Mouse (Mus musculus) MEL (cell line): ENCODE results near the gene Fut1. TPM values are rescaled to one million over a fixed set of nuclear protein-coding genes. Genes with fewer than 3 reads are reported as not detected.

Source experiments
- DNase-seq: peaks from one replicate; pipeline ENCODE4 v3.0.0; 2011; ENCODE audit warnings: low read depth, low spot score
- H3K27ac ChIP-seq: 2 replicates; pipeline ENCODE4 v1.5.1; 2012; ENCODE audit warnings: low read depth, mild to moderate bottlenecking, control low read depth, low read length, moderate library complexity; ENCODE audit not compliant: control insufficient read depth
- H3K27me3 ChIP-seq, 2 experiments: fragments of 150-350 bp in 1 of 2; sonication (generic) in 1 of 2; 2 replicates each; pipeline ENCODE4 v1.6.1; 2012; ENCODE audit warnings: low read length in 2 of 2, mild to moderate bottlenecking in 2 of 2, improper control_type of control experiment in 1 of 2, moderate library complexity in 1 of 2; ENCODE audit not compliant: insufficient read depth in 2 of 2, control insufficient read depth in 1 of 2
- H3K36me3 ChIP-seq, 2 experiments: 2 replicates each; pipeline ENCODE4 v1.6.1; 2012 to 2014; ENCODE audit warnings: low read length in 2 of 2, improper control_type of control experiment in 1 of 2, inconsistent platforms in 1 of 2, mild to moderate bottlenecking in 1 of 2; ENCODE audit not compliant: insufficient read depth in 2 of 2, control insufficient read depth in 1 of 2
- H3K4me1 ChIP-seq, 2 experiments: fragments of 150-350 bp in 1 of 2; sonication (generic) in 1 of 2; 2 replicates each; pipeline ENCODE4 v1.6.1; 2012; ENCODE audit warnings: low read length in 2 of 2, improper control_type of control experiment in 1 of 2, mild to moderate bottlenecking in 1 of 2; ENCODE audit not compliant: insufficient read depth in 2 of 2, control insufficient read depth in 1 of 2
- H3K4me3 ChIP-seq, 2 experiments: fragments of 150-350 bp in 1 of 2; sonication (generic) in 1 of 2; 2 replicates each; pipeline ENCODE4 v1.5.1; 2012; ENCODE audit warnings: low read depth in 2 of 2, low read length in 2 of 2, mild to moderate bottlenecking in 2 of 2, moderate library complexity in 2 of 2, control low read depth in 1 of 2, improper control_type of control experiment in 1 of 2; ENCODE audit not compliant: control insufficient read depth in 1 of 2, insufficient read depth in 1 of 2
- H3K79me2 ChIP-seq: 2 replicates; pipeline ENCODE4 v1.6.1; 2012; ENCODE audit warnings: mild to moderate bottlenecking, low read length, moderate library complexity; ENCODE audit not compliant: control insufficient read depth, poor library complexity, insufficient read depth
- H3K9ac ChIP-seq: 2 replicates; pipeline ENCODE4 v1.6.1; 2012; ENCODE audit warnings: low read depth, mild to moderate bottlenecking, control low read depth, low read length, moderate library complexity; ENCODE audit not compliant: control insufficient read depth, poor library complexity, severe bottlenecking
- H3K9me3 ChIP-seq: fragments of 150-350 bp; sonication (generic); replicated peaks from 2 replicates; pipeline ENCODE4 v1.6.1; 2012; ENCODE audit warnings: mild to moderate bottlenecking, low read length, improper control_type of control experiment, moderate library complexity; ENCODE audit not compliant: insufficient read depth
- BHLHE40 ChIP-seq: IDR thresholded peaks from 2 replicates; pipeline ENCODE4 v1.6.1; 2012; ENCODE audit warnings: low read depth, mild to moderate bottlenecking, inconsistent platforms, low read length, improper control_type of control experiment, borderline replicate concordance
- CHD2 ChIP-seq: IDR thresholded peaks from 2 replicates; pipeline ENCODE4 v1.6.1; 2011; ENCODE audit warnings: low read length, improper control_type of control experiment
- E2F4 ChIP-seq: IDR thresholded peaks from 2 replicates; pipeline ENCODE4 v1.6.1; 2011; ENCODE audit warnings: low read depth, low read length, improper control_type of control experiment, borderline replicate concordance
- EP300 ChIP-seq, 2 experiments: IDR thresholded peaks; 2 replicates each; pipeline ENCODE4 v1.6.1; 2011; ENCODE audit warnings: improper control_type of control experiment in 2 of 2, low read length in 2 of 2, low read depth in 1 of 2, mild to moderate bottlenecking in 1 of 2
- GABPA ChIP-seq: IDR thresholded peaks from 2 replicates; pipeline ENCODE4 v1.6.1; 2012; ENCODE audit warnings: low read depth, mild to moderate bottlenecking, inconsistent platforms, low read length, improper control_type of control experiment, moderate library complexity
- GATA1 ChIP-seq: IDR thresholded peaks from 2 replicates; pipeline ENCODE4 v1.6.1; 2011; ENCODE audit warnings: low read depth, low read length, improper control_type of control experiment
- MAZ ChIP-seq: IDR thresholded peaks from 2 replicates; pipeline ENCODE4 v1.6.1; 2012; ENCODE audit warnings: low read depth, mild to moderate bottlenecking, inconsistent platforms, low read length, improper control_type of control experiment
- MYC ChIP-seq: IDR thresholded peaks from 2 replicates; pipeline ENCODE4 v1.6.1; 2011; ENCODE audit warnings: low read depth, mild to moderate bottlenecking, low read length, improper control_type of control experiment, moderate library complexity
- POLR2AphosphoS5 ChIP-seq: IDR thresholded peaks from 2 replicates; pipeline ENCODE4 v1.6.1; 2012; ENCODE audit warnings: low read depth, borderline replicate concordance, mild to moderate bottlenecking, inconsistent platforms, low read length, moderate library complexity, mixed read lengths
- SIN3A ChIP-seq: IDR thresholded peaks from 2 replicates; pipeline ENCODE4 v1.6.1; 2012; ENCODE audit warnings: low read length, improper control_type of control experiment, inconsistent platforms
- SMC3 ChIP-seq: IDR thresholded peaks from 2 replicates; pipeline ENCODE4 v1.6.1; 2011; ENCODE audit warnings: low read depth, low read length, improper control_type of control experiment
- TCF12 ChIP-seq: IDR thresholded peaks from 2 replicates; pipeline ENCODE4 v1.6.1; 2014; ENCODE audit warnings: low read depth, mild to moderate bottlenecking, inconsistent platforms, low read length, improper control_type of control experiment, moderate library complexity
- UBTF ChIP-seq: IDR thresholded peaks from 2 replicates; pipeline ENCODE4 v1.6.1; 2012; ENCODE audit warnings: low read depth, mild to moderate bottlenecking, inconsistent platforms, low read length, improper control_type of control experiment, moderate library complexity, borderline replicate concordance; ENCODE audit not compliant: insufficient read depth
- USF1 ChIP-seq: IDR thresholded peaks from 2 replicates; pipeline ENCODE4 v1.6.1; 2014; ENCODE audit warnings: low read depth, mild to moderate bottlenecking, inconsistent platforms, low read length, improper control_type of control experiment, moderate library complexity
- USF2 ChIP-seq, 2 experiments: IDR thresholded peaks; 2 replicates each; pipeline ENCODE4 v1.6.1; 2011 to 2012; ENCODE audit warnings: improper control_type of control experiment in 2 of 2, low read length in 2 of 2, borderline replicate concordance in 1 of 2, inconsistent platforms in 1 of 2, low read depth in 1 of 2, mild to moderate bottlenecking in 1 of 2; ENCODE audit not compliant: insufficient read depth in 1 of 2
- ZKSCAN1 ChIP-seq: IDR thresholded peaks from 2 replicates; pipeline ENCODE4 v1.6.1; 2012; ENCODE audit warnings: low read depth, mild to moderate bottlenecking, inconsistent platforms, low read length, improper control_type of control experiment, moderate library complexity
- ZNF384 ChIP-seq: IDR thresholded peaks from 2 replicates; pipeline ENCODE4 v1.6.1; 2012; ENCODE audit warnings: low read depth, mild to moderate bottlenecking, inconsistent platforms, low read length, improper control_type of control experiment
- polyA plus RNA-seq, 2 experiments: library from polyadenylated mRNA; stranded (reverse) in 1 of 2; unstranded in 1 of 2; fragments of >175 nt in 1 of 2; fragments of >200 nt in 1 of 2; gene quantifications; 2 replicates each; pipeline versions ENCODE4 v1.2.1 to v1.2.4; 2012; ENCODE audit warnings: low replicate concordance in 2 of 2, low read depth in 1 of 2; ENCODE audit not compliant: insufficient read length in 2 of 2, insufficient read depth in 1 of 2, missing spikeins in 1 of 2
- total RNA-seq: library from RNA; depleted of rRNA; stranded (reverse); fragments of 300-350 nt; gene quantifications from 2 replicates; pipeline ENCODE4 v1.2.3, GENCODE M21; 2012

Gene Fut1
- total and polyA plus RNA-seq, 3 experiments: 0.04 TPM; not detected in 2

DNA sequence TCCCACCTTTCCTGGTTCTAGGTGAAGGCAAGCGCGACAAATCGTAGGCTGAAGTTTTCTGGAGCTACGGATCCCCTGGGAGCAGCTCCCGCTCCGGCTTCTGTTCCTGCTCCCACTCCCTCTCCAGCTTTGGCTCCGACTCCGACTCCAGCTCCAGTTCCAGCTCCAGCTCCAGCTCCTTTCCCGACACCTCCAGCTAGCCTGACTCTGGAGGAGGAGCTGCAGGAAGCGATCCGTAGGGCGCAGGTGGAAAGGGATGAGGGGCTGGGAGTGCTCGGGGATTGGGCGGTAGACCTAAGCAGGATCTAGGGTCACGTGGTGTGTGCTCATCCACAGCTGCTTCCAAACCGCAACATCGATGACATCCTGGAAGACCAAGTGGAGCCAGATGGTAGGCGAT lies 27.1 kb downstream of the Fut1 start:
- H3K79me2 ChIP-seq: no peaks in the 10 kb centered on the region
- H3K9me3 ChIP-seq: no peaks in the 10 kb centered on the region
- H3K27ac ChIP-seq: no peak overlapping the region
- peaks cover 0 to 1% of the 10 kb centered on the region in 2 experiments; a peak in 1 of 4 replicates for H3K27me3 ChIP-seq
- no peak overlapping the region for H3K4me3 ChIP-seq
- H3K4me1 ChIP-seq: no peaks in the 10 kb centered on the region
- H3K36me3 ChIP-seq: no peaks in the 10 kb centered on the region
- no peak for DNase-seq
- no peak for TF ChIP-seq E2F4
- no peak overlapping the region for H3K9ac ChIP-seq

DNA sequence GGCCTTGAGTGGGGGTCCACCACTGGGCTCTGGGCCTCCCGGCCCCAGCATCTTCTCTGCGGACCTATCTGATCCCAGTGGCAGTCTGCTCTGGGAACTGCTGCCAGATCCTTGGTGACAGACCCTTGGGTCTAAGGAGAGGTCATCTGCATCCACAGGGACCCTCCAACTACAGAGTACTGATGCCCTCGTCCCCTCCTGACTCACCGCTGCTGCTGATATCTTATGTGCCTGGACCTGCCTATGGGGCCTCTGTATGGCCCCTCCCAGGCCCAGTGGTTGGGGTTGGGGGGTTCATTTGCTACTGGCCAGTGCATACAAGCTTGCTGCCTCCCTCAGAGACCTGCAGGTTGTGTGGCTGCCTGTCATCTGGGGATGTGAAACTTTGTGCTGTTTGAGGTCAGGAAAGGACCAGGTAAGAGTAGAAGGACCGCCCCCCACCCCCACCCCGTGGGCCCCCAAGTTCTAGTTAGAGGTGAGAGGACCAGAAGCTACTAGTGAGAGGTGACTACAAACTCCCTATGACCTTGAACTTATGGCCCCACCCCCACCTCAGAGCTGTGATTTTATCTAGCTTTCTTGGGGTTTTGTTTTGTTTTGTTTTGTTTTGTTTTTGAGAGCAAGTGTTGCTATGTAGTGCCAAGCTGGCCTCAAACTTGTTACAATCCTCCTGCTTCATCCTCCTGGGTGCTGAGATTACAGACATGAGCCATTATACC lies 27.9 kb downstream of the Fut1 start:
- Histone ChIP-seq H3K79me2 (no peaks in the 10 kb centered on the region), H3K4me1 (no peaks in the 10 kb centered on the region), H3K4me3 (no peak overlapping the region), H3K27me3 (peaks cover 0 to 1% of the 10 kb centered on the region in 2 experiments; a peak in 1 of 4 replicates), H3K9me3 (no peaks in the 10 kb centered on the region), H3K9ac (no peak overlapping the region), H3K36me3 (no peaks in the 10 kb centered on the region), H3K27ac (no peak overlapping the region)
- DNase-seq: no peak
- TF ChIP-seq USF1 (no peak), GABPA (no peak), UBTF (no peak), MYC (no peak), ZKSCAN1 (no peak), ZNF384 (no peak)

DNA sequence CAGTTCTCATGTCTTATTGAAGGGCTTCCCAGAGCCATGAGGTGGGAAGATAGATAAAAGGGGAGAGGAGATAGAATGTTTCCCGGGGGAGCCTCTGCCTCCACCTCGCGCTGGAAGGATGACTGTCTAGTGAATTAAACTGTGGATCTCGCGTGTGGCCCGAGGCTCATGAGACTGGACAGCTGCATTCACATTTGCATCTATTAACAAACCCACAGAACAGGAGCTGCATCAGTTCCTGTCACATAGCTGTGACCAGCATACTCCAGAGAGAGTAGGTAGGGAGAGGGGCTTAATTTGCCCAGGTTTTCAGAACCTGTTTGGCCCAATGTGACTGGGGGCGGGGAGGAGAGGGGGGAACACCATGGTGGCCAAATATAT lies 28.5 kb downstream of the Fut1 start:
- no peak for DNase-seq
- TF ChIP-seq UBTF: no peak
- no peak for TF ChIP-seq USF2 (IDR thresholded peaks at IDR 0.05; ENCODE audit: borderline replicate concordance in 1 of 2, insufficient read depth in 1 of 2, low read depth in 1 of 2, low read length in 2 of 2)
- no peak for TF ChIP-seq SIN3A
- TF ChIP-seq POLR2AphosphoS5: no peak
- TF ChIP-seq SMC3: no peak
- no peak for TF ChIP-seq E2F4
- TF ChIP-seq EP300 (IDR thresholded peaks at IDR 0.05; ENCODE audit: low read depth in 1 of 2, low read length in 2 of 2): no peak
- no peak for TF ChIP-seq TCF12
- TF ChIP-seq CHD2: no peak
- no peak for TF ChIP-seq GATA1
- no peak for TF ChIP-seq MAZ
- TF ChIP-seq BHLHE40: no peak
- no peaks in the 10 kb centered on the region for H3K4me1 ChIP-seq
- peaks cover 0 to 1% of the 10 kb centered on the region in 2 experiments; a peak in 1 of 4 replicates for H3K27me3 ChIP-seq
- H3K36me3 ChIP-seq: no peaks in the 10 kb centered on the region
- H3K4me3 ChIP-seq: no peak overlapping the region
- no peak overlapping the region for H3K27ac ChIP-seq
- no peaks in the 10 kb centered on the region for H3K79me2 ChIP-seq
- H3K9me3 ChIP-seq: no peaks in the 10 kb centered on the region
- H3K9ac ChIP-seq: no peak overlapping the region
